Mouse (Mus musculus): ENCODE measurements around the gene Derl3. TPM values are rescaled to one million over a fixed set of nuclear protein-coding genes. Genes with fewer than 3 reads are reported as not detected.

The Derl3 gene
- total and polyA plus RNA-seq, 3 experiments = 13.1 to 36.6 (median 36.2) TPM

DNA sequence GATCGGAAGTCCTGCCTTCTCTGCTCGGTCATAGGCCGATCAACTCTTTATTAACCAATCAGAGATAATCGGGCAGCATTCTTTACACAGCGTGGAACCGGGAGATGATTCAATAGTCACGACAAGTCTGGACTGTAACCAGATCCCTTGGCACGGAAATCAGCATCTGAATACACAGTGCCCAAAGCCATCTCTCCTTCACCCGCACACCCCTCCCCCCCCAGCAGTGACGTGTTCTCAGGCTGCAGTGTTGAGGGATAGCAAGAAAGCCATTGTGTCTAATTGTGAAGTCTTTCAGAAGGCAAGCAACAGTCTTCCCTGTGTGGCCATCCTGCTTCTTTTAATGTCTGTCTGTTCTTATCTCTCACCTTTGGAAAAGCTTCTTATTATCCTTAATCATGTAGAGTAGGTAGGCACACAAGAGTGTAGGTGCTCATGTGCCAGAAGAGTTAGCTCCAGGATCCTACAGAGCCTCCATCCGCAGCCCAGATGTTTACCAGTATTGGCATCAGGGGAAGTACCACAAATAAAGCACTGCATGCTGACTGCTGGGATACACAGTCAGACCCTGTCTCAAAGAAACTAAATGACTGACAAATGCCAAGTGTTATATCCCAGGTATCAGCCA lies 20.2 kb upstream of the Derl3 start:
- H3K79me2 ChIP-seq (replicated peaks; ENCODE audit: control insufficient read depth, extremely low read depth, insufficient read depth, poor library complexity, severe bottlenecking) = no peaks in the 10 kb centered on the region
- in situ Hi-C loops (cut with MboI; ENCODE audit: low pct_ligation_motif_present, low pct_unique_long_range_greater_than_20kb, low sequenced_read_pairs) = no loop called here
- dilution Hi-C loops (cut with MboI; ENCODE audit: extremely low pct_ligation_motif_present, extremely low pct_unique_long_range_greater_than_20kb, low sequenced_read_pairs) = no loop called here
- no peak overlapping the region for H3K4me3 ChIP-seq (replicated peaks in 1 of 3; ENCODE audit: low read depth in 2 of 3, low read length in 2 of 3, poor library complexity in 1 of 3)
- H3K4me2 ChIP-seq (ENCODE audit: insufficient read depth, low read depth, poor library complexity, severe bottlenecking) = no peak overlapping the region
- H3K4me1 ChIP-seq (ENCODE audit: control insufficient read depth in 1 of 2, insufficient read depth in 2 of 2) = no peaks in the 10 kb centered on the region; a peak in 1 of 4 replicates
- no peaks in the 10 kb centered on the region for H3K27me3 ChIP-seq (replicated peaks)
- DNase-seq (ENCODE audit: extremely low read depth) = no peak
- H3K9me3 ChIP-seq (replicated peaks; ENCODE audit: low read length) = no peaks in the 10 kb centered on the region
- no peak overlapping the region for H3K27ac ChIP-seq (ENCODE audit: insufficient read depth, low read depth)
- TF ChIP-seq ETS1 (conservative IDR thresholded peaks at IDR 0.05; ENCODE audit: low read depth, low read length) (no peak), KAT2A (IDR thresholded peaks at IDR 0.05; ENCODE audit: insufficient replicate concordance, low read length) (no peak), POLR2A (IDR thresholded peaks at IDR 0.05; ENCODE audit: low read depth, low read length) (no peak), JUND (conservative IDR thresholded peaks at IDR 0.05; ENCODE audit: low read depth, low read length) (no peak), MAFK (IDR thresholded peaks at IDR 0.05; ENCODE audit: insufficient replicate concordance, low read length) (no peak), EP300 (IDR thresholded peaks at IDR 0.05; ENCODE audit: low read length) (no peak), JUN (IDR thresholded peaks at IDR 0.05; ENCODE audit: insufficient read depth, low read depth, low read length) (no peak), TBP (conservative IDR thresholded peaks at IDR 0.05; ENCODE audit: low read depth, low read length) (no peak), E2F4 (IDR thresholded peaks at IDR 0.05; ENCODE audit: insufficient replicate concordance, low read depth, low read length) (no peak), UBTF (IDR thresholded peaks at IDR 0.05; ENCODE audit: low read depth, low read length) (no peak), USF2 (conservative IDR thresholded peaks at IDR 0.05; ENCODE audit: low read depth, low read length) (no peak), IRF4 (IDR thresholded peaks at IDR 0.05; ENCODE audit: low read depth, low read length) (no peak), TCF12 (IDR thresholded peaks at IDR 0.05; ENCODE audit: low read depth, low read length) (no peak), ZMIZ1 (IDR thresholded peaks at IDR 0.05; ENCODE audit: low read depth, low read length) (no peak), PAX5 (IDR thresholded peaks at IDR 0.05; ENCODE audit: low read length) (no peak), BHLHE40 (IDR thresholded peaks at IDR 0.05; ENCODE audit: low read depth, low read length) (no peak)
- H3K9ac ChIP-seq (ENCODE audit: insufficient read depth, low read depth) = no peak overlapping the region
- no peaks in the 10 kb centered on the region for H3K36me3 ChIP-seq (replicated peaks in 1 of 2; ENCODE audit: control insufficient read depth in 1 of 2, insufficient read depth in 1 of 2, low read length in 1 of 2)

GRCm38 (mm10) chr10:75873543-75874170 lies 19.6 kb upstream of the Derl3 start:
- no peak overlapping the region for H3K4me3 ChIP-seq (replicated peaks in 1 of 3; ENCODE audit: low read depth in 2 of 3, low read length in 2 of 3, poor library complexity in 1 of 3)
- no peaks in the 10 kb centered on the region for H3K27me3 ChIP-seq (replicated peaks)
- dilution Hi-C loops (cut with MboI; ENCODE audit: extremely low pct_ligation_motif_present, extremely low pct_unique_long_range_greater_than_20kb, low sequenced_read_pairs) = no loop called here
- H3K36me3 ChIP-seq (replicated peaks in 1 of 2; ENCODE audit: control insufficient read depth in 1 of 2, insufficient read depth in 1 of 2, low read length in 1 of 2) = no peaks in the 10 kb centered on the region
- no peak overlapping the region for H3K4me2 ChIP-seq (ENCODE audit: insufficient read depth, low read depth, poor library complexity, severe bottlenecking)
- no peaks in the 10 kb centered on the region for H3K79me2 ChIP-seq (replicated peaks; ENCODE audit: control insufficient read depth, extremely low read depth, insufficient read depth, poor library complexity, severe bottlenecking)
- H3K9ac ChIP-seq (ENCODE audit: insufficient read depth, low read depth) = no peak overlapping the region
- H3K9me3 ChIP-seq (replicated peaks; ENCODE audit: low read length) = no peaks in the 10 kb centered on the region
- TF ChIP-seq BHLHE40 (IDR thresholded peaks at IDR 0.05; ENCODE audit: low read depth, low read length) (no peak), IRF4 (IDR thresholded peaks at IDR 0.05; ENCODE audit: low read depth, low read length) (no peak), CHD1 (IDR thresholded peaks at IDR 0.05; ENCODE audit: low read depth, low read length) (no peak), PAX5 (IDR thresholded peaks at IDR 0.05; ENCODE audit: low read length) (no peak), EP300 (IDR thresholded peaks at IDR 0.05; ENCODE audit: low read length) (no peak), RCOR1 (conservative IDR thresholded peaks at IDR 0.05; ENCODE audit: low read depth, low read length) (no peak), GABPA (IDR thresholded peaks at IDR 0.05; ENCODE audit: insufficient replicate concordance, low read depth, low read length) (no peak), SMC3 (IDR thresholded peaks at IDR 0.05; ENCODE audit: low read depth, low read length) (no peak), CTCF (conservative IDR thresholded peaks at IDR 0.05 in 1 of 2, IDR thresholded peaks at IDR 0.05 in 1 of 2; ENCODE audit: low read depth in 2 of 2, low read length in 2 of 2) (no peak), SIN3A (IDR thresholded peaks at IDR 0.05; ENCODE audit: low read length) (no peak), ZNF384 (IDR thresholded peaks at IDR 0.05; ENCODE audit: low read depth, low read length) (no peak), E2F4 (IDR thresholded peaks at IDR 0.05; ENCODE audit: insufficient replicate concordance, low read depth, low read length) (no peak), KAT2A (IDR thresholded peaks at IDR 0.05; ENCODE audit: insufficient replicate concordance, low read length) (no peak), HCFC1 (IDR thresholded peaks at IDR 0.05; ENCODE audit: low read depth, low read length) (no peak), ZMIZ1 (IDR thresholded peaks at IDR 0.05; ENCODE audit: low read depth, low read length) (no peak), MEF2A (IDR thresholded peaks at IDR 0.05; ENCODE audit: borderline replicate concordance, low read depth, low read length) (no peak), ZC3H11A (IDR thresholded peaks at IDR 0.05; ENCODE audit: low read depth, low read length) (no peak)
- H3K4me1 ChIP-seq (ENCODE audit: control insufficient read depth in 1 of 2, insufficient read depth in 2 of 2) = no peaks in the 10 kb centered on the region; a peak in 1 of 4 replicates
- DNase-seq (ENCODE audit: extremely low read depth) = no peak
- in situ Hi-C loops (cut with MboI; ENCODE audit: low pct_ligation_motif_present, low pct_unique_long_range_greater_than_20kb, low sequenced_read_pairs) = no loop called here
- no peak overlapping the region for H3K27ac ChIP-seq (ENCODE audit: insufficient read depth, low read depth)

Data from CH12.LX (cell line).